Mouse (Mus musculus) intestine, postnatal 0 days (tissue): ENCODE results near the gene Fuom. TPM values are rescaled to one million over a fixed set of nuclear protein-coding genes. Genes with fewer than 3 reads are reported as not detected.
"Not testable (repeated sequence)": the region's sequence is repeated elsewhere in the genome, so short reads cannot be mapped to it uniquely, and the experiment has no call there.

Experiments used
- ATAC-seq: fragments of 200-750 bp; cut with Nextera tagmentation; 2 replicates; pipeline ENCODE4 v1.8.0; 2017; ENCODE audit warnings: mild to moderate bottlenecking, moderate TSS enrichment, moderate library complexity
- H3K27ac ChIP-seq: fragments of 300-500 bp; sonication (generic); 2 replicates; pipeline ENCODE4 v1.5.1; 2014; ENCODE audit warnings: mild to moderate bottlenecking, low read depth, low read length, moderate library complexity
- H3K27me3 ChIP-seq: fragments of 300-500 bp; sonication (generic); replicated peaks from 2 replicates; pipeline ENCODE4 v1.6.1; 2014; ENCODE audit warnings: low read length, mixed read lengths; ENCODE audit not compliant: control insufficient read depth, insufficient read depth
- H3K36me3 ChIP-seq: fragments of 300-500 bp; sonication (generic); 2 replicates; pipeline ENCODE4 v1.6.1; 2014; ENCODE audit warnings: mild to moderate bottlenecking, moderate library complexity; ENCODE audit not compliant: control insufficient read depth, insufficient read depth
- H3K4me1 ChIP-seq: fragments of 300-500 bp; sonication (generic); replicated peaks from 2 replicates; pipeline ENCODE4 v1.6.1; 2014; ENCODE audit warnings: antibody characterized with exemption, low read length, mixed read lengths; ENCODE audit not compliant: control insufficient read depth, insufficient read depth
- H3K4me2 ChIP-seq: fragments of 300-500 bp; sonication (generic); replicated peaks from 2 replicates; pipeline ENCODE4 v1.6.1; 2014; ENCODE audit warnings: low read depth, mild to moderate bottlenecking, moderate library complexity
- H3K4me3 ChIP-seq: fragments of 300-500 bp; sonication (generic); 2 replicates; pipeline ENCODE4 v1.5.1; 2014; ENCODE audit warnings: low read depth, low read length
- H3K9ac ChIP-seq: fragments of 300-500 bp; sonication (generic); 2 replicates; pipeline ENCODE4 v1.6.1; 2014; ENCODE audit warnings: mild to moderate bottlenecking, low read depth, low read length
- H3K9me3 ChIP-seq: fragments of 300-500 bp; sonication (generic); 2 replicates; pipeline ENCODE4 v1.6.1; 2016; ENCODE audit warnings: mixed run types; ENCODE audit not compliant: control insufficient read depth
- CTCF ChIP-seq: sonication (generic); IDR thresholded peaks from 2 replicates; pipeline ENCODE4 v1.5.1; 2016; ENCODE audit warnings: low read depth, mild to moderate bottlenecking, control low read depth, antibody characterized with exemption, moderate library complexity
- WGBS: fragments of 180-500 bp; shearing (Covaris S2); extraction: QIAGEN DNeasy Blood & Tissue Kit; methylation state at CpG from one replicate; pipeline ENCODE4 v1.1.7; 2014; 5-methylcytosine and 5-hydroxymethylcytosine counted together
- polyA plus RNA-seq: library from polyadenylated mRNA; unstranded; fragments of >200 nt; fragmentation: Nextera tagmentation; extraction: Ambion mirVana; gene quantifications from 2 replicates; pipeline ENCODE4 v1.2.1, GENCODE M21; 2015

Gene Fuom
- polyA plus RNA-seq, 1 experiment from 2014 or later: 138 TPM

GRCm38 (mm10) chr7:140135106-140135770, 33.0 kb upstream of the Fuom start:
- Histone ChIP-seq H3K27me3 (no peaks in the 10 kb centered on the region), H3K4me1 (peaks cover 4% of the 10 kb centered on the region; the same call in 1 of the 2 replicates), H3K9ac (no peak overlapping the region), H3K36me3 (peaks cover 8% of the 10 kb centered on the region), H3K9me3 (no peaks in the 10 kb centered on the region), H3K27ac (no peak overlapping the region), H3K4me3 (no peak overlapping the region), H3K4me2 (no peak overlapping the region)
- no peak for ATAC-seq
- WGBS: 82% methylated on average over 5 of the region's 5 CpGs
- no peak for TF ChIP-seq CTCF

- not testable (repeated sequence) for H3K27ac ChIP-seq, H3K27me3 ChIP-seq, ATAC-seq, H3K4me3 ChIP-seq, H3K4me1 ChIP-seq, H3K9ac ChIP-seq, H3K9me3 ChIP-seq, H3K4me2 ChIP-seq
- H3K36me3 ChIP-seq: peaks cover 20% of the 10 kb centered on the region
- WGBS: 82% methylated on average over 5 of the region's 7 CpGs
These were observed 31.8 kb upstream of the Fuom start for GRCm38 (mm10) chr7:140134033-140134432.

- ATAC-seq, H3K4me3 ChIP-seq, H3K27ac ChIP-seq, H3K9me3 ChIP-seq, H3K9ac ChIP-seq, H3K4me2 ChIP-seq, H3K27me3 ChIP-seq, H3K4me1 ChIP-seq: not testable (repeated sequence)
- H3K36me3 ChIP-seq: peaks cover 20% of the 10 kb centered on the region
- 91% methylated on average over 7 of the region's 7 CpGs for WGBS
These were observed 29.9 kb upstream of the Fuom start for GRCm38 (mm10) chr7:140132184-140132583.

DNA sequence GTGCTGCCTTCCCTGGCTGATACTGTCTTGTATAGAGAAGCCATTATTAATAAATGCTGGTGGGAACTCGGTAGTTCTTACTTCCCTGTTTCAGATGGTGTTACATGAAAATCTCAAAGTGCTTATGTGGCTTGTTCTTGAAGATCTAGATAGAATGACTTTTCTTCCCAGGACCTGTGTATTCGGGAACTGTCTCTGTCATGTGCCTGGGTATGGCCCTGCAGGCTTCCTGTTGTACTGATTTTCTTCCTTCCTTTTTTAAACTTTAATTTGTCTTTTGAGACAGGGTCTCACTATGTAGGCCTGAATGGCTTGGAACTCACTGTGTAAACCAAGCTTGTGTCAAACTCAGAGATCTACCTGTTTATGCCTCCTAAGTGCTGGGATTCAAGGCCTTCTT, 25.7 kb upstream of the Fuom start:
- no peaks in the 10 kb centered on the region for H3K27me3 ChIP-seq
- no peak for ATAC-seq
- H3K4me2 ChIP-seq: no peak overlapping the region
- no peak for TF ChIP-seq CTCF
- H3K4me1 ChIP-seq: no peaks in the 10 kb centered on the region
- no peak overlapping the region for H3K4me3 ChIP-seq
- WGBS: 77% methylated on average over 2 of the region's 2 CpGs
- peaks cover 16% of the 10 kb centered on the region for H3K36me3 ChIP-seq
- H3K27ac ChIP-seq: no peak overlapping the region
- H3K9me3 ChIP-seq: no peaks in the 10 kb centered on the region
- no peak overlapping the region for H3K9ac ChIP-seq

DNA sequence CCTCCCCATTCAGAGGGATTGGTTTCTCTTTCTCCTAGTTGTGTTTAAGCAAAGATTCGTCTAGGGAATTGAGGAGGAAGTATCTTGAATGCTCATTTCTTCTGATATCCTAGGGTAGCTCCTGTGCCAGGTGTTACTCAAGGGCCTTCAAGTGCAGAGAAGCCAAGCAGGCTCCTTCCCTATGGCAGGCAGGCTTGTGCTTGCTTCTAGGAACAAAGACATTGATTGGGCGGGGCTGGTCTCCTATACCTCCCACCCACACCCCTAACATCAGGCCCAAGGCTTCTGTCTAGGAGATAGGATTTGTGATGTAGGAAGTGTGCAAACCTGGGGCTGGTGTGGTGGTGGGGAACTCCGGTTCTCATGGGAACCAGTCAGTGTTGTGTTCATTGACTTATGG, 24.7 kb upstream of the Fuom start:
- no peak for ATAC-seq
- Histone ChIP-seq H3K27ac (no peak overlapping the region; the same call in 1 of the 2 replicates), H3K4me1 (no peaks in the 10 kb centered on the region), H3K4me2 (peak overlapping the region; percentile 54), H3K27me3 (no peaks in the 10 kb centered on the region), H3K36me3 (peaks cover 16% of the 10 kb centered on the region), H3K9me3 (no peaks in the 10 kb centered on the region), H3K4me3 (no peak overlapping the region), H3K9ac (no peak overlapping the region)
- TF ChIP-seq CTCF: no peak
- 66% methylated on average over 3 of the region's 3 CpGs for WGBS

DNA sequence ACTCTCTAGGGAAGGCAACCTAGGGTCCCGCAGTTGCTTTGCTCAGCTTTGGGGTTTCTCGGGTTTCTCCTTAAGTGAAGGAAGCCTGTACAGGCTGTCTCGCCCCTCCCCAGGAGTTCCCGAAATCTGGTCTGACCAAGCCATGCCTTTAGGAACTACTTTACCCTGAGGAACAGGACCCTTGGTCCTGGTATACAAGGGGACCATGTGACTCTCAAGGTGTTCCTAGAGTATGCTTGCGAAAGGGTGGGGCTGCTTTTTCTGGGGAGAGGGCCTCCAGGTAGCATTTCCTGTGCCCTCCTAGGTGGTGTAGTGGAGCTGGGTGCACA, 23.7 kb upstream of the Fuom start:
- peak overlapping the region; percentile 50; the same call in 1 of the 2 replicates for H3K27ac ChIP-seq
- H3K27me3 ChIP-seq: no peaks in the 10 kb centered on the region
- H3K4me3 ChIP-seq: peak overlapping the region; percentile 89
- ATAC-seq: peak; percentile 3; the same call in 1 of the 2 replicates
- H3K9ac ChIP-seq: peak overlapping the region; percentile 87
- peak overlapping the region; percentile 90 for H3K4me2 ChIP-seq
- H3K36me3 ChIP-seq: peaks cover 16% of the 10 kb centered on the region
- TF ChIP-seq CTCF: no peak
- no peaks in the 10 kb centered on the region for H3K4me1 ChIP-seq
- 3% methylated on average over 5 of the region's 5 CpGs for WGBS
- H3K9me3 ChIP-seq: no peaks in the 10 kb centered on the region
